Mouse (Mus musculus) frontal cortex, postnatal 36 days (tissue): ENCODE data around the gene Cyp27b1.
"Not testable (repeated sequence)": the region's sequence is repeated elsewhere in the genome, so short reads cannot be mapped to it uniquely, and the experiment has no call there.

ENCODE experiments used
- DNase-seq, 2 experiments: peaks; one replicate each; pipeline ENCODE4 v3.0.0; 2022; ENCODE audit warnings: low spot score in 2 of 2

The Cyp27b1 gene

GRCm38 (mm10) chr10:127069281-127070189 is 21.5 kb downstream of the Cyp27b1 start:
- no peak for DNase-seq

GRCm38 (mm10) chr10:127070190-127071121 is 22.4 kb downstream of the Cyp27b1 start, which contains the start of gene Tspan31:
Gene Tspan31 (minus strand): TSS chr10:127070264.
- peak; percentile 93 to 96 for DNase-seq

- no peak for DNase-seq
Observed at GRCm38 (mm10) chr10:127071203-127071602, 23.2 kb downstream of the Cyp27b1 start.

- not testable (repeated sequence) for DNase-seq
Observed at GRCm38 (mm10) chr10:127072270-127072669, 24.2 kb downstream of the Cyp27b1 start.

GRCm38 (mm10) chr10:127072969-127073368 is 24.9 kb downstream of the Cyp27b1 start:
- DNase-seq, result not testable (repeated sequence)

- no peak for DNase-seq
Observed at GRCm38 (mm10) chr10:127073981-127074380, 25.9 kb downstream of the Cyp27b1 start.

GRCm38 (mm10) chr10:127075080-127075479 is 27.0 kb downstream of the Cyp27b1 start, which contains the start of gene Agap2:
Gene Agap2 (plus strand): TSS chr10:127075284.
- no peak for DNase-seq

GRCm38 (mm10) chr10:127075651-127076050 is 27.6 kb downstream of the Cyp27b1 start:
- DNase-seq, result no peak

- DNase-seq, result no peak
Observed at GRCm38 (mm10) chr10:127076082-127076481, 28.0 kb downstream of the Cyp27b1 start.

GRCm38 (mm10) chr10:127077515-127077914 is 29.5 kb downstream of the Cyp27b1 start:
- DNase-seq, result peak in 1 of 2 experiments; percentile 51

- peak in 1 of 2 experiments; percentile 66 for DNase-seq
Observed at GRCm38 (mm10) chr10:127078001-127078676, 30.1 kb downstream of the Cyp27b1 start.

GRCm38 (mm10) chr10:127078677-127079575 is 30.9 kb downstream of the Cyp27b1 start:
- peak in 1 of 2 experiments; percentile 75 for DNase-seq

- DNase-seq, result no peak
Observed at GRCm38 (mm10) chr10:127079665-127080391, 31.8 kb downstream of the Cyp27b1 start.

- DNase-seq, result peak in 1 of 2 experiments; percentile 68
Observed at GRCm38 (mm10) chr10:127080901-127081780, 33.1 kb downstream of the Cyp27b1 start.

- DNase-seq, result no peak
Observed at GRCm38 (mm10) chr10:127081996-127082620, 34.1 kb downstream of the Cyp27b1 start.

GRCm38 (mm10) chr10:127083292-127083914 is 35.4 kb downstream of the Cyp27b1 start:
- DNase-seq, result no peak

- no peak for DNase-seq
Observed at GRCm38 (mm10) chr10:127083915-127084306, 35.9 kb downstream of the Cyp27b1 start.

- DNase-seq, result no peak
Observed at GRCm38 (mm10) chr10:127085052-127085451, 37.0 kb downstream of the Cyp27b1 start.
